Mouse (Mus musculus) forebrain, embryonic 16.5 days (tissue): ENCODE data around the gene Cyb5r2. TPM values are rescaled to one million over a fixed set of nuclear protein-coding genes. Genes with fewer than 3 reads are reported as not detected.

Source experiments
- ATAC-seq: fragments of 200-750 bp; cut with Nextera tagmentation; 2 replicates; pipeline ENCODE4 v1.8.0; 2017; ENCODE audit warnings: mild to moderate bottlenecking, moderate library complexity
- H3K27ac ChIP-seq: fragments of 300-500 bp; sonication (generic); 2 replicates; pipeline ENCODE4 v1.5.1; 2014; ENCODE audit warnings: low read length, control low read depth
- H3K27me3 ChIP-seq: fragments of 300-500 bp; sonication (generic); replicated peaks from 2 replicates; pipeline ENCODE4 v1.6.1; 2014; ENCODE audit warnings: low read length; ENCODE audit not compliant: control insufficient read depth, insufficient read depth
- H3K36me3 ChIP-seq: fragments of 300-500 bp; sonication (generic); 2 replicates; pipeline ENCODE4 v1.6.1; 2014; ENCODE audit not compliant: control insufficient read depth, insufficient read depth
- H3K4me1 ChIP-seq: fragments of 300-500 bp; sonication (generic); replicated peaks from 2 replicates; pipeline ENCODE4 v1.6.1; 2014; ENCODE audit warnings: low read length; ENCODE audit not compliant: control insufficient read depth, insufficient read depth
- H3K4me2 ChIP-seq: fragments of 300-500 bp; sonication (generic); 2 replicates; pipeline ENCODE4 v1.6.1; 2014; ENCODE audit warnings: mild to moderate bottlenecking, low read length, control low read depth
- H3K4me3 ChIP-seq: fragments of 300-500 bp; sonication (generic); replicated peaks from 2 replicates; pipeline ENCODE4 v1.5.1; 2014; ENCODE audit warnings: mild to moderate bottlenecking, low read length, control low read depth
- H3K9ac ChIP-seq: fragments of 300-500 bp; sonication (generic); replicated peaks from 2 replicates; pipeline ENCODE4 v1.6.1; 2014; ENCODE audit warnings: low read depth, low read length, control low read depth
- H3K9me3 ChIP-seq: fragments of 300-500 bp; sonication (generic); 2 replicates; pipeline ENCODE4 v1.6.1; 2016; ENCODE audit warnings: low read length; ENCODE audit not compliant: control insufficient read depth
- WGBS: fragments of 180-500 bp; shearing (Covaris S2); extraction: QIAGEN DNeasy Blood & Tissue Kit; methylation state at CpG from one replicate; pipeline ENCODE4 v1.1.7; 2014; 5-methylcytosine and 5-hydroxymethylcytosine counted together
- polyA plus RNA-seq: library from polyadenylated mRNA; unstranded; fragments of >200 nt; fragmentation: Nextera tagmentation; extraction: Ambion mirVana; gene quantifications from 2 replicates; pipeline ENCODE4 v1.2.1, GENCODE M21; 2015

The Cyb5r2 gene
- polyA plus RNA-seq, 1 experiment from 2014 or later: 0.18 TPM

DNA sequence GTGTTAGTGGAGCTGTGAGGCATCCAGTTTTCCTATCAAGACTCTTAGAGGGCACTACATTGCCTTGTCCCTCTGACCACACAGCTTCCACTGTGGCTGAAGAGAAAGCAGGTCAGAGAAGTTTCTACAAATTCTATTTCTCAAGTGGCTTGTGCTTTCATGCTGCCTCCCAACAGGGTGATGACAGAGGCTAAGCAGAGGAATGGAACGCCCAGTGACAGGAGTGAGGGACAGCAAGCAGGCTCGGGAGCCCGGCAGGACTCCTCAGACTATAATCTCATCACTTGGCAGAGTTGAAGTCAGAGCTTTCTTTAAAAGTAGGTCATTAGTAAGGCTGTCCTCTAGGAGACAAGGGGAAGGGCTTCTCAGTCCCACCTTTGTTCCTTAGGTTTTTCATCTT lies 1.9 kb downstream of the Cyb5r2 start:
- no peak for ATAC-seq
- H3K36me3 ChIP-seq: no peaks in the 10 kb centered on the region
- H3K9ac ChIP-seq: no peak overlapping the region
- H3K4me1 ChIP-seq: 0 out of 2 replicates have a peak, but pooled peaks cover 2% of the 10 kb centered on the region
- 74% methylated on average over 3 of the region's 3 CpGs for WGBS
- no peak overlapping the region for H3K4me3 ChIP-seq
- no peaks in the 10 kb centered on the region for H3K9me3 ChIP-seq
- H3K27ac ChIP-seq: no peak overlapping the region
- H3K4me2 ChIP-seq: no peak overlapping the region
- no peaks in the 10 kb centered on the region for H3K27me3 ChIP-seq

DNA sequence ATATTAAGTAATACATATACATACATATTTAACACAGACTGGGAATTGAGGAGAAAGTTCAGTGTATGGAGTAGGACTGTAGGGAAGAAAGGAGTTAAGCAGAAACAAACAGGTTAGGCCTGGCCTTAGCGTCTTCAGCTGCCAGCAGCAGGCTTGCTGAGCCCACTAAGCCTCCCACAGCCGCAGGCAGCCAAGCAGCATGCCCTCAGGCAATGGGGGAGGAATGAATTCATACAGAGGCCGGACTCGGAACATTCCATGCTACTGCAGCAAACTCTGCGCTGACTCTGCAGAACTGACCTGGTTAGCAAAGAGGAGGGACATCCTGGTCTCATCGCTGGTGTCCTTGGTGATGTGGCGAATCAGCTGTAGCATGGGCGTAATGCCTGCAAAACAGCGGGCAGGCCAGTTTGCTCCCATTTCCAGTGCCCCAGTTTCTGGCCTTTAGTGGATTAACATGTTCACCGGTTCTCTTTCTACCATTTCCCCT lies 5.8 kb downstream of the Cyb5r2 start:
- H3K4me3 ChIP-seq: no peak overlapping the region
- no peaks in the 10 kb centered on the region for H3K9me3 ChIP-seq
- no peak overlapping the region for H3K4me2 ChIP-seq
- no peak overlapping the region for H3K9ac ChIP-seq
- no peak for ATAC-seq
- WGBS: 68% methylated on average over 10 of the region's 10 CpGs
- no peaks in the 10 kb centered on the region for H3K4me1 ChIP-seq
- no peaks in the 10 kb centered on the region for H3K36me3 ChIP-seq
- no peak overlapping the region for H3K27ac ChIP-seq
- H3K27me3 ChIP-seq: no peaks in the 10 kb centered on the region

DNA sequence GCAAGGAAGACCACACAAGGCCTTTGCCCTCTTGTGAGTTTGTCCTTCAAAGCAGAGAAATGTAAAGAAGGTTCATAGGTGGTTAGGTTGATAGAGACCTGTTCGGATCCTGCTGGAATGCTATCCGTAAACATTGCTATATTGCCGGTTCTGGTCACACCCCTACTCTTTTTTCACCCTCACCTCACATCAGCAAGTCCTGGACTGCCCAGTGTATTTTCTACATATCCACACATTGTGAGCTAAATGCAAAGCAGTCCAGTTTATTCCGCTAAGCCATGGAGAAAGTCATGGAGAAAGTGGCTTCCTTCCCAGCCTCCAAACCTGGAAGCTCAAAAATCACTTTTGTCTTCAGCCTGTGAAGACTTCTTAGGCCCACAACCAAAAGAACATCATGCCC lies 8.1 kb downstream of the Cyb5r2 start:
- no peak for ATAC-seq
- Histone ChIP-seq H3K9me3 (no peaks in the 10 kb centered on the region), H3K27ac (no peak overlapping the region), H3K4me1 (no peaks in the 10 kb centered on the region), H3K4me2 (no peak overlapping the region), H3K4me3 (no peak overlapping the region), H3K27me3 (no peaks in the 10 kb centered on the region), H3K9ac (no peak overlapping the region), H3K36me3 (no peaks in the 10 kb centered on the region)
- 96% methylated on average over 4 of the region's 4 CpGs for WGBS

DNA sequence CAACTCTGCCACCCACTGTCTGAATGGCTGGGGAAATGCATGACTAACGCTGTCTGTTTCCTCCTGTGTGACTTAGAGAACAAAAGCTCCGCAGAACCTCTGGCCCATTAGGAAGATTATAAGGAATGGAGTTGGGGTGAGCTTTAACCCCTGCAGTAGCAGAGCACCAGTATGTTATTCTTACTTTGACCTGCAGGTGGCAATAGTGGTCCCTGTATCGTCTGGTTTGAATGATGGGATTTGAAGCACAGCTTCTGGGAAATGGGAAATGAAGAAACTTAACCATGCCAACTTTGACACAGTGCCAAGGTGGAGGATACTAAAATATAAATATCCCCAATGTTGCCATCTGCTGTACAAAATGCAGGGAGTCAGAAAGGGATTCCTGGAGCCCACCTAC lies 8.6 kb downstream of the Cyb5r2 start:
- Histone ChIP-seq H3K4me1 (no peaks in the 10 kb centered on the region), H3K4me3 (no peak overlapping the region), H3K27me3 (no peaks in the 10 kb centered on the region), H3K4me2 (no peak overlapping the region), H3K27ac (no peak overlapping the region), H3K36me3 (no peaks in the 10 kb centered on the region), H3K9me3 (no peaks in the 10 kb centered on the region), H3K9ac (no peak overlapping the region)
- WGBS: 3% methylated on average over 3 of the region's 3 CpGs
- ATAC-seq: peak; percentile 66

DNA sequence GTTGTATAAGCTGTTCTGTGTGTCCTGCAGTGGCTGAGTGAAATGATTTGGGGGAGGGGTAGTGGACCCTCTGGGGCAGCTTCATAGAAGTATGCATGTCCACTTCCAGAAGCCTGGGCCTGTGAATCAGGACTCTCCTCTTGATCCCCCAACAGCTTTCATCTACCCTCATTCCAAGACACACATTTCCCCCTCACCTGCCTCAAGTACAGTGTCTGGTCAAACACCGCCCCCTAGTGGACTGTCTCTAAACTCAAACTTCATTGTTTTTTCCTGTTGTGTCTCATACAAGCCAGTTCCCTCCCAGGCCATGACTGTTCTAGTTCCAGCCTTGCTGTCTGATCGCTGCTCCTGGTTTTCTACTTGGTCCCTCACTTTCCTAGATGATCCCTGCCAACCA lies 9.9 kb downstream of the Cyb5r2 start:
- H3K4me2 ChIP-seq: no peak overlapping the region
- H3K27ac ChIP-seq: no peak overlapping the region
- no peaks in the 10 kb centered on the region for H3K9me3 ChIP-seq
- H3K4me1 ChIP-seq: no peaks in the 10 kb centered on the region
- H3K4me3 ChIP-seq: no peak overlapping the region
- peak; percentile 45; the same call in 1 of the 2 replicates for ATAC-seq
- no peak overlapping the region for H3K9ac ChIP-seq
- WGBS: 24% methylated on average over 2 of the region's 2 CpGs
- H3K27me3 ChIP-seq: no peaks in the 10 kb centered on the region
- H3K36me3 ChIP-seq: no peaks in the 10 kb centered on the region

DNA sequence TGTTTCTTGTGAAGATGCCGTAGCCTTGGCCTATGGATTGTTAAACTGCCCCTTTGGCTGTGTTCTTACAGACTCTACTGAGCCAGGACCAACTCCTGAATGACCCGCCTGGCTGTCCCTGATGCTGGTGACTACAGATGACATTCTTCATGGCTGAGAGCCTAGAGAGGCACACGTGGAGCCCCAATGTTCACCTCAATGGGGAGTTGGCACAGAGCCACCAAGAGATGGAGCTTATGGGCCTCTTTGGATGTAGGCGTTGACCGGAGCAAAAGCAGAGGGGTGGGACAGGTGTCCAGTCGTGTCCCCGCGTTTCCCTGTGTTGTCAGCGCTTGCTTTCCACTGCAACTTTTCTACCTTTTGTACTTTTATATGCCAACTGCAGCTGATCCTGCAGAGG lies 10.4 kb downstream of the Cyb5r2 start:
- Histone ChIP-seq H3K4me2 (no peak overlapping the region), H3K27ac (no peak overlapping the region)

DNA sequence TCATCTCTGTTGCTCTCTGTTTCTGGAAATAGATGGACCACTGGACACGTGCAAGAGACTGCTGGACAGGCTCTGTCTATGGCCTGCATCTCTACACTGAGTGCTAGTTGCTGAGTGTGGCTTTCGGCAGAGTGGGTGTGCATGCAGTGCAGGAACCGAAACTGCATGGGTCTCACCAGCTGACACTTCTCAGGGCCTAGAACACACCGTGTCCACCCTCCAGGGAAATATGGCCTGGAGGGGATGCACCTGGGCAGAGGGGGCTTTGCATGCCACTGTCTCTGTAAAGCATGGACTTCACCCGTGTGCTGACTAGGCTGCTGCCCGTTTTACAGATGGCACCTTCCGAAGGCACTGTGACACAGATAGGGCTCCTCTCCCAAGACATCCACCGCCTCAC lies 11.8 kb downstream of the Cyb5r2 start:
- WGBS: 92% methylated on average over 8 of the region's 8 CpGs
- Histone ChIP-seq H3K9me3 (no peaks in the 10 kb centered on the region), H3K4me3 (no peak overlapping the region), H3K9ac (no peak overlapping the region), H3K27me3 (no peaks in the 10 kb centered on the region), H3K36me3 (no peaks in the 10 kb centered on the region), H3K27ac (no peak overlapping the region), H3K4me1 (no peaks in the 10 kb centered on the region), H3K4me2 (no peak overlapping the region)
- ATAC-seq: no peak

More for the DNA sequence above, 10.4 kb downstream of the Cyb5r2 start:
- no peaks in the 10 kb centered on the region for H3K36me3 ChIP-seq
- H3K9ac ChIP-seq: no peak overlapping the region
- H3K4me1 ChIP-seq: no peaks in the 10 kb centered on the region
- no peak for ATAC-seq
- H3K27me3 ChIP-seq: no peaks in the 10 kb centered on the region
- no peak overlapping the region for H3K4me3 ChIP-seq
- WGBS: 83% methylated on average over 9 of the region's 9 CpGs
- no peaks in the 10 kb centered on the region for H3K9me3 ChIP-seq

DNA sequence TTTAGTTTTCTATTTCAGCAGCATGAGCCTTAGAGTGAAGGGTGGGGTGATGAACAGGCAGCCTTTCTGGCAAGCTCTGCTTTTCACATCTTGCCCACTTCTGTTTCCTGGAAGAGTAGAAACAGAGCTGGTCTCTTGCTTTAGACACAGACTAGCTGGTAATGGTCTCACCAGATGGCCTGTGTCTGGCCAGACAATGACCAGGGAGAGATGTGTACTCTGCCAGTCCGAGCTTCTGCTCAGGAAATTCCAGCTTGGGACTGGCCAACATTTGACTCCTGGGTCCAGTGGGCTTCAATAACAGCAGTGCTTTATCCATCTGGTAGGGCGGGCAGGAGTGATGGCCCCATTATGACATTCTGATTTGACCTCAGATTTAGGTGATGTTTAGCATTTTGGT lies 12.7 kb downstream of the Cyb5r2 start:
- H3K4me3 ChIP-seq: no peak overlapping the region
- H3K27me3 ChIP-seq: no peaks in the 10 kb centered on the region
- WGBS: 83% methylated on average over 2 of the region's 2 CpGs
- no peak overlapping the region for H3K27ac ChIP-seq
- H3K9me3 ChIP-seq: no peaks in the 10 kb centered on the region
- no peaks in the 10 kb centered on the region for H3K4me1 ChIP-seq
- ATAC-seq: no peak
- no peaks in the 10 kb centered on the region for H3K36me3 ChIP-seq
- no peak overlapping the region for H3K4me2 ChIP-seq
- no peak overlapping the region for H3K9ac ChIP-seq

DNA sequence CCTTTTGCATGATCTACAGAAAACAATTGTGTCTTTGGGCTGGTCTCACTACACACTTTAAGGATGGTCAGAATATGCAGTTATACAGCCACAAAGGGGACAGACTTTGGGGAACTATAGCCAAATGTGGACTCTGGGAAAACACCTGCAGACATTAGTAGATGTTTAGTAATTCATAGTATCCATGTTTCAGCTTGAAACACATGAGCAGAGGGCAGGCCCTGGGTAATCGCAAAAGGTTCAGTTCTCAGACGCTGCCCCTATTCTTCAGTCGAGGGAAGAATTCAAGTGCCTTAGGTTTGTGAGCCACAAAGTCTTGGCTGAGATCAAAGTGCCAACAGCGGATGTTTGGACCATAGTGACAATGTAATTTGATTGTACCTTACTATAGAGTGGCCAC lies 13.4 kb downstream of the Cyb5r2 start:
- H3K27ac ChIP-seq: no peak overlapping the region
- H3K4me3 ChIP-seq: no peak overlapping the region
- no peaks in the 10 kb centered on the region for H3K36me3 ChIP-seq
- H3K27me3 ChIP-seq: no peaks in the 10 kb centered on the region
- 83% methylated on average over 4 of the region's 4 CpGs for WGBS
- H3K4me1 ChIP-seq: no peaks in the 10 kb centered on the region
- no peak overlapping the region for H3K4me2 ChIP-seq
- H3K9me3 ChIP-seq: no peaks in the 10 kb centered on the region
- ATAC-seq: no peak
- H3K9ac ChIP-seq: no peak overlapping the region

DNA sequence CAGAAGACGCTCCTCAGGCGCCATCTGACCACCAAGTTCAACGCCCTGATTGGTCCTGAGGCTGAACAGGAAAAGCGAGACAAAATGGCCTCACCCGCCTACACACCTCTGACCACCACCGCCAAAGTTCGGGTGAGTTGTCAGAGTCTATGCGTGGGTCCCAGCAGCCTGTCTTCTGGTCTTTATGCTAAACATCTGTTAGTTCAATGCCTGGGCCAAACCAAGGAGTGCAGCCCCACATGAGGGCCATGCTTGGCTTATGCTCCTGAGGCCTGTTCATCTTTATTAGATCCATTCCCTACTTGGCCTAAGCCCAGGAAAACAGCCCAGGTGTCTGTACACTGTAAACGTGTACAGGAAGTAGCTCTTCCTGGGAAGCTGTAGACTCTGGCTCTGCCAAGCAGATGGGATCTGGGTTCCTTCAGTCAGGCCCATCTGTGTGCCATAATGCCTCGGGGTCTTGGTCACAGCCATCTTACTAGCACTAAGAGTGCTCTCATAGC lies 14.8 kb downstream of the Cyb5r2 start:
- no peak overlapping the region for H3K27ac ChIP-seq
- no peaks in the 10 kb centered on the region for H3K4me1 ChIP-seq
- H3K27me3 ChIP-seq: no peaks in the 10 kb centered on the region
- H3K9me3 ChIP-seq: no peaks in the 10 kb centered on the region
- no peak for ATAC-seq
- no peaks in the 10 kb centered on the region for H3K36me3 ChIP-seq
- H3K4me2 ChIP-seq: no peak overlapping the region
- no peak overlapping the region for H3K4me3 ChIP-seq
- H3K9ac ChIP-seq: no peak overlapping the region
- WGBS: 91% methylated on average over 10 of the region's 10 CpGs
